Mouse (Mus musculus): ENCODE measurements around the gene Ly6f. TPM values are rescaled to one million over a fixed set of nuclear protein-coding genes. Genes with fewer than 3 reads are reported as not detected.

Ly6f gene
- polyA plus RNA-seq, 1 experiment, result not detected

DNA sequence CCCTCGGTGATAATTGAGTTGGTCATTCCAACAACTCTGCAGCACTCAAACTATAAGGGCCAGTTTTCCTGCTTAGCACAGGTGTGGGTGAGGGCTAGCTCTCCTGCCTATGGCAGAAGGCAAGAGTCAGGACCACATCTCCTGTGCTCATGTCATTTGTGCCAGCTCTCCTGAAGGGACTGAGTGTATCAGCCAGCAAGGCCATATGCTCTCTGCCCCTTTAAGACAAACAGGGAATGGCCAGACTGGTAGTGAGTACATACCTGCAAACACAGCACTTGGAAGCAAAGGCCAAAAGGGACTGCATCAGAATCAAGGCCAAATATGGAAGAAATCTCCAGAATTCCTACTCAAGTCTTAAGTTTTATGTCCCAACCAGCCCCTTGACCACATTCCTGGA lies 41.7 kb downstream of the Ly6f start:
- Histone ChIP-seq H3K4me1 (replicated peaks; ENCODE audit: control insufficient read depth, insufficient read depth, low read length) (no peaks in the 10 kb centered on the region), H3K4me3 (ENCODE audit: control insufficient read depth, insufficient read depth, low read length) (no peak overlapping the region), H3K27ac (ENCODE audit: control insufficient read depth, insufficient read depth, low read length) (no peak overlapping the region), H3K36me3 (ENCODE audit: control insufficient read depth, insufficient read depth, low read length) (no peaks in the 10 kb centered on the region), H3K27me3 (ENCODE audit: control insufficient read depth, insufficient read depth, low read length) (no peaks in the 10 kb centered on the region)
- no peak for DNase-seq
- no peak for TF ChIP-seq CTCF (IDR thresholded peaks at IDR 0.05; ENCODE audit: borderline replicate concordance, control insufficient read depth, extremely low read depth, insufficient read depth, low read length, poor library complexity)
- no peak for TF ChIP-seq POLR2A (IDR thresholded peaks at IDR 0.05; ENCODE audit: control insufficient read depth, extremely low read depth, insufficient read depth, low read length, poor library complexity)
- WGBS, result 100% methylated on average over 1 of the region's 1 CpGs

DNA sequence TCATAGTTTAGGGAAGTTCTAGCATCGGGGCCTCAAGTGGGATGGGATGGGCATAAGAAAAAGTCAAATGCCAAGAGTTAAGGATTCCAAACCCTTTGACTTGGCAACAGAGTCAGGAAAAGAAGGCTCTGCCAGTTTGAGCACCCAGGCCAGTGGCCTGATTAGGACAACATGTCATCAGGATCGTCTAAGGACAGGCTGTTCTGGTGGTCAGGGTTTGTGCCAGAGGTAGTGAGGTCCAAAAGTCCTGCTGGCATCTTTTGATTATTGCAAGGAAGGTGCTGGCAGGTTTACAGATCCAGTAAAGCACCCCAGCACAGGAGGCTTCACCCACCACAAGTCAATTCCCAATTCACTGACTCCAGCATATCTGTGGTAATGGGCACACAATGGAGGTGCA lies 46.2 kb downstream of the Ly6f start:
- WGBS, result 85% methylated on average over 2 of the region's 2 CpGs
- Histone ChIP-seq H3K4me1 (replicated peaks; ENCODE audit: control insufficient read depth, insufficient read depth, low read length) (no peaks in the 10 kb centered on the region), H3K36me3 (ENCODE audit: control insufficient read depth, insufficient read depth, low read length) (no peaks in the 10 kb centered on the region), H3K4me3 (ENCODE audit: control insufficient read depth, insufficient read depth, low read length) (no peak overlapping the region), H3K27ac (ENCODE audit: control insufficient read depth, insufficient read depth, low read length) (no peak overlapping the region), H3K27me3 (ENCODE audit: control insufficient read depth, insufficient read depth, low read length) (no peaks in the 10 kb centered on the region)
- DNase-seq, result no peak
- TF ChIP-seq POLR2A (IDR thresholded peaks at IDR 0.05; ENCODE audit: control insufficient read depth, extremely low read depth, insufficient read depth, low read length, poor library complexity) (no peak), CTCF (IDR thresholded peaks at IDR 0.05; ENCODE audit: borderline replicate concordance, control insufficient read depth, extremely low read depth, insufficient read depth, low read length, poor library complexity) (no peak)

DNA sequence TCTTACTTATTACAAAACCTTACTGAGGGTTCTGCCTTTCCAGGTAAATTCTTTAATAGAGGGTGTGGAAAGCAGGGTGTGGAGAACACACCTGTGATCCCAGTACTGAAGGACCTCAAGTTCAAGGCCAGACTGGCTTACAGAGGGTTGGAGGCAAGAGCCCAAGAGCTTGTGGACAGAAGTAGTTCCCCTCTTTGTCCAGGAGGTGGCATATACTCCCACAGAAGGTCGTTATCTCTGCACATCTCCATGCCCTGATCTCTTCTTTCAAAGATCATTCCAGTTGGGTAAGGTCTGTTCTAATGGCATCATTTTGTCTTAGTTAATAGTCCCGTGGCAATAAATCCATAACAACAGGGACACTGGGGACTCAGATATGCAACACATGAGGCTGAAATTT lies 49.0 kb downstream of the Ly6f start:
- WGBS, result 47% methylated on average over 2 of the region's 2 CpGs
- no peak overlapping the region for H3K27ac ChIP-seq (ENCODE audit: control insufficient read depth, insufficient read depth, low read length)
- TF ChIP-seq CTCF (IDR thresholded peaks at IDR 0.05; ENCODE audit: borderline replicate concordance, control insufficient read depth, extremely low read depth, insufficient read depth, low read length, poor library complexity) (no peak), POLR2A (IDR thresholded peaks at IDR 0.05; ENCODE audit: control insufficient read depth, extremely low read depth, insufficient read depth, low read length, poor library complexity) (no peak)

DNA sequence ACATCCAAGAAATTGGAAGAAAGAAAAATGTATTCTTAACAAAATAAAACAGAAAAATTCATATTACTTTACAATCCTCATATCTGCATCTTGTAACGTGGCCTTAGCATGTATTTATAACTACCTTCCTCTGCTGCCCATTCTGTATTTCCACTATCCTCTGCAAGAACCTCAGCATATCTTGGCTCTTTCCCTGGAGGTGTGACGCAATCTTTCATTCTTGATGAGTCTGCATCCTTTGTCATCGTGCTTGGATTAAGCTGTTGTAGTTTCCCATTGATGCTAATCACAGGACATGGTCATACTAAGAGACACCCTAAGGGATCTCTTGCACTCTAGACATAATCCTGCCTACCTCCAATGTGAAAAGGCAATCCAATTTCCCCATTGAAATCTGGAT lies 50.4 kb downstream of the Ly6f start:
- no peak overlapping the region for H3K27ac ChIP-seq (ENCODE audit: control insufficient read depth, insufficient read depth, low read length)
- WGBS, result 89% methylated on average over 3 of the region's 3 CpGs
- TF ChIP-seq POLR2A (IDR thresholded peaks at IDR 0.05; ENCODE audit: control insufficient read depth, extremely low read depth, insufficient read depth, low read length, poor library complexity) (no peak), CTCF (IDR thresholded peaks at IDR 0.05; ENCODE audit: borderline replicate concordance, control insufficient read depth, extremely low read depth, insufficient read depth, low read length, poor library complexity) (no peak)
- no peaks in the 10 kb centered on the region for H3K36me3 ChIP-seq (ENCODE audit: control insufficient read depth, insufficient read depth, low read length)
- H3K4me3 ChIP-seq (ENCODE audit: control insufficient read depth, insufficient read depth, low read length), result no peak overlapping the region
- no peaks in the 10 kb centered on the region for H3K4me1 ChIP-seq (replicated peaks; ENCODE audit: control insufficient read depth, insufficient read depth, low read length)
- DNase-seq, result no peak
- no peaks in the 10 kb centered on the region for H3K27me3 ChIP-seq (ENCODE audit: control insufficient read depth, insufficient read depth, low read length)

More for the DNA sequence above, 49.0 kb downstream of the Ly6f start:
- no peaks in the 10 kb centered on the region for H3K27me3 ChIP-seq (ENCODE audit: control insufficient read depth, insufficient read depth, low read length)
- no peak overlapping the region for H3K4me3 ChIP-seq (ENCODE audit: control insufficient read depth, insufficient read depth, low read length)
- no peaks in the 10 kb centered on the region for H3K36me3 ChIP-seq (ENCODE audit: control insufficient read depth, insufficient read depth, low read length)
- no peak for DNase-seq
- no peaks in the 10 kb centered on the region for H3K4me1 ChIP-seq (replicated peaks; ENCODE audit: control insufficient read depth, insufficient read depth, low read length)

DNA sequence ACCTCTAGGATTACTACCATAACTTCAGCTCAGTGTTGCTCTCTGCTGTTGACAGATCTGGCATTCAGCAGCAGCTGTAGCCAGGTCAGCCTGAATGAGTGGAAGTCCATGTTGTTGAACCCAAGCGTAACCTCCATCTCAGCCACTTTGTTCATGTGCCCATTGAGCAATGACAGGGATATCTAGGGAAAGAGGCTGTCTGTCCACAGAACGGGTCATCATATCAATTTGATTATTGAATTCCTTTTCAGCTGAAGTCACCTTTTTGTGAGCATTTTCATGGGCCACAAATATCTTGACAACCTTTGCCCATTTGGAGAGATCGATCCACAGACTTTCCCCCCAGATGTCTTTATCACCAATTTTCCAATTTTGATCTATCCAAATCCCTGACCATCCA lies 51.9 kb downstream of the Ly6f start:
- 93% methylated on average over 3 of the region's 3 CpGs for WGBS
- no peak for TF ChIP-seq POLR2A (IDR thresholded peaks at IDR 0.05; ENCODE audit: control insufficient read depth, extremely low read depth, insufficient read depth, low read length, poor library complexity)
- no peak for TF ChIP-seq CTCF (IDR thresholded peaks at IDR 0.05; ENCODE audit: borderline replicate concordance, control insufficient read depth, extremely low read depth, insufficient read depth, low read length, poor library complexity)
- no peak for DNase-seq
- Histone ChIP-seq H3K27me3 (ENCODE audit: control insufficient read depth, insufficient read depth, low read length) (no peaks in the 10 kb centered on the region), H3K36me3 (ENCODE audit: control insufficient read depth, insufficient read depth, low read length) (no peaks in the 10 kb centered on the region), H3K4me1 (replicated peaks; ENCODE audit: control insufficient read depth, insufficient read depth, low read length) (no peaks in the 10 kb centered on the region), H3K27ac (ENCODE audit: control insufficient read depth, insufficient read depth, low read length) (no peak overlapping the region), H3K4me3 (ENCODE audit: control insufficient read depth, insufficient read depth, low read length) (no peak overlapping the region)

Other genes starting within 250 kb of the Ly6f start
- 77.4 and 130 TPM in 2 replicates for gene Ly6c1, start 219.6 kb upstream of the Ly6f start, polyA plus RNA-seq (2012; rRNA removed)
- gene Ly6c2, start 156.5 kb upstream of the Ly6f start, polyA plus RNA-seq (2012; rRNA removed), result 99.7 and 179 TPM in 2 replicates
- gene Ly6g, start 113.2 kb upstream of the Ly6f start, polyA plus RNA-seq (2012; rRNA removed), result 1.7 and 2.5 TPM in 2 replicates
- gene BC025446, start 52.0 kb upstream of the Ly6f start, polyA plus RNA-seq (2012; rRNA removed), result 0.18 and 0.50 TPM in 2 replicates

All from thymus, adult 2 months (tissue).